Comparison of ENCODE assay signal across 15 mouse cellular contexts in the genomic region with DNA sequence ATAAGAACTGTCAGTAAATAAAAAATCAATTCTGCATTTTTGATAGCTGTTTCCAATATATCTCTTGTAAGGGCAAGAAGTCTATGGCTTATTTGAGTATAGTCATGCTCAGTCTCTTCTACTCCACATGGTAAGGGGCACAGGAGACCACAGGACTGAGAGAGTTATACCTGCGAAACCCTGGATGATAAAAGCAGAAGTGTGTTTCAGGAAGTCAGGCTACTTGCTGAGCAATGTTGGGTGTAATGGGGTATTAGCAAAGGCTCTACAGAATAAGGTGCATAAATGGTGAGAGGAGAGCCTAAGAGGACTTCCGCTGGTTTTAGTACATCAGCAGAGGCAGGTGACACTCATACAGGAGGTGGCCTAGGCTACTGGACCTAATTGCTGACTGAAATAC. TPM values are rescaled to one million over a fixed set of nuclear protein-coding genes. Genes with fewer than 3 reads are reported as not detected.
"Had no signal": no experiment of that assay in that cellular context is flagged by ENCODE, and none has a peak within 500 bp of the region (broad histone marks: within the 10 kb centered on the region; RNA-seq: fewer than 3 reads in every experiment).

No protein-coding gene starts in this region.

- H3K27me3 ChIP-seq: neural tube, embryonic 12.5 days had no signal

- DNase-seq: liver, postnatal 0 days; lung, adult 2 months; lung, postnatal 14 days; lung, postnatal 36 days; right cerebral cortex, postnatal 14 days; thymus, adult 18-20 months; thymus, postnatal 25 days; thymus, postnatal 4 days had no signal

- ATAC-seq: liver, postnatal 0 days; lung, postnatal 0 days; midbrain, embryonic 13.5 days; midbrain, embryonic 15.5 days had no signal

- H3K36me3 ChIP-seq: liver, embryonic 15.5 days; lung, embryonic 15.5 days; midbrain, embryonic 13.5 days; midbrain, embryonic 15.5 days; neural tube, embryonic 12.5 days had no signal

RNA-seq across cellular contexts. Expression of a gene that starts 13.2 kb away (rescaled TPM):
- polyA plus RNA-seq: macrophage had no signal
